Mouse (Mus musculus): Measurements from ENCODE around the gene Ccdc137.

The Ccdc137 gene

DNA sequence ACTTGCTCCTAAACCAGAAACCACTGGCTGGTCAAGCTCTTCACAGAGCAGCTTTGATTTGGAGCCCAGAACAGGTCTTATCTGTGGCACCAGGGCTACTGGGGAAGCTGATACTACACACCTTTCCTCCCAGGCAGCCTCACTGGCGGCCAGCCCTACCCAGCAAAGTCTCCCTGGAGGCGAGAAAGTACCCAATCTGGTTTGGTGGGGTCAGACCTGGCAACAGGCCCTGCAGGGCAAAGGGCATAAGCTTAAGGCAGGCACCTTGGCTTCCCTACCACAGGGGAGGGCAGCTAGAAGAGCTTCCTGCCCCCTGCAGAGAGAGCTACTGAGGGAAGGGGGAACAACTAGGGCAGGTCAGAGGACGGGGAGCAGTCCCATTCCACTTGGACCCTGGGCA lies 42.4 kb downstream of the Ccdc137 start:
- DNase-seq (ENCODE audit: low spot score), result no peak

DNA sequence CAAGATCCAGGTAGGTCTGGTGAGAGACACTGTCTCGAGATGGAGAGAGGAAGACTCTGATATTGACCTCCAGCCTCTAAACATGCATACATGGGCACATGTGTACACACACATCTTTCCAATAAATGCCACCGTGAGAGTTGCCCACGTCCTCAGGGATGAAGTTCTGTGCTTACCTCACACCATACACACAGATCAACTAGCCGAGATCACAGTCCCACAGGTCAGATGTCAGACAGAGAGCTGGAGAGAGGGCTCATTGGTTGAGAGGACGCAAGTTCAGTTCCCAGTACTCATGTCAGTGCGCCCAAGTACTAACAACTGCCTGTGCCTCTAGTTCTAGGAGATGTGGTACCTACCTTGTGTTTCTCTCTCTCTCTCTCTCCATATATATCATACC lies 43.1 kb downstream of the Ccdc137 start:
- DNase-seq (ENCODE audit: low spot score), result no peak

DNA sequence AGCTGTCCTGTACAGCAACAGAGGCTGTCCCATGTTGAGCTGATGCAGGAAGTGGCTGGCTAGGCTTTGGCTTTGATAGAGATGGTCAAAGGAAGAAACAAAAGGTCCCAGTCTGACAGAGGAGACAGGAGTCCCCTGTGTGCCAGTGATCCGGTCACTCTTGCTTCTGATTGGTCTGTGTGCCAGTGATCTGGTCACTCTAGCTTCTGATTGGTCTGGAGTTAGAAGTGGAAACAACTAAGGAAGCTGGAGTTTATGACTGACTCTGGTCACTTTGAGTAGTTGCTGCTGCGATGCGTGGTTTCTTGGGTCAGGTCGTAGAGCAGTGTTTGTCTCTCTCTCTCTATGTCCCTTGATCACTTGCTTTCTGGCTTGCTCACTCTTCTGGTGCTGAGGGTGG lies 43.8 kb downstream of the Ccdc137 start:
- no peak for DNase-seq (ENCODE audit: low spot score)

GRCm38 (mm10) chr11:120505661-120506060 lies 47.7 kb downstream of the Ccdc137 start:
- no peak for DNase-seq (ENCODE audit: low spot score)

GRCm38 (mm10) chr11:120506899-120507298 lies 49.0 kb downstream of the Ccdc137 start:
- DNase-seq (ENCODE audit: low spot score), result peak; percentile 21

GRCm38 (mm10) chr11:120507611-120508289 lies 49.8 kb downstream of the Ccdc137 start:
- DNase-seq (ENCODE audit: low spot score), result no peak

DNA sequence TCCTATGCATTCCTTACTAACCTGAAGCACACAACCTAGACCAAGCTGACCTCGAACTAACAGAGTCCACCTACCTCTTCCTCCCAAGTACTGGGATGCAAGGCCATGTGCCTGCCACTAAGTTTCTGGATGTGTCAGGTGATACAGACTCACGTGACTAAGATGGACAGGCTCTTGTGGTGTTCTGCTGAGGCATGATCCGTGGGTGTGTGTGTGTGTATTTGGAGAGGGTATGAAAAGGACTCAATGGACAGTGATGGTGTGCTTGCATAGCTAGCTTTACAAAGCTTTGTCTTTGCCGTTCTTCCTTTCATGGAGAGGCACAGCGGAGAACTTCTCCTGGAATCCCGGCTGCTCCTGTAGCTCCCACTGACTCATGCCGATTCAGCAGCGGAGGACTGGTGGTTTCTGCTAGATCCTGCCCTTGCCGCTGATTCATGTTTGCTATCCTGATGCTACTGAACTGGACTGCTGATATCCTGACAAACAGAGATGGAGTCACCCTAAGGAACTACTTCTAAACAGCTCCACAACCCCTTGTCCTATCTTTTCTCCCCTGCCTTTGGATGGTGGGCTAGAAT lies 50.5 kb downstream of the Ccdc137 start:
- DNase-seq (ENCODE audit: low spot score), result no peak

DNA sequence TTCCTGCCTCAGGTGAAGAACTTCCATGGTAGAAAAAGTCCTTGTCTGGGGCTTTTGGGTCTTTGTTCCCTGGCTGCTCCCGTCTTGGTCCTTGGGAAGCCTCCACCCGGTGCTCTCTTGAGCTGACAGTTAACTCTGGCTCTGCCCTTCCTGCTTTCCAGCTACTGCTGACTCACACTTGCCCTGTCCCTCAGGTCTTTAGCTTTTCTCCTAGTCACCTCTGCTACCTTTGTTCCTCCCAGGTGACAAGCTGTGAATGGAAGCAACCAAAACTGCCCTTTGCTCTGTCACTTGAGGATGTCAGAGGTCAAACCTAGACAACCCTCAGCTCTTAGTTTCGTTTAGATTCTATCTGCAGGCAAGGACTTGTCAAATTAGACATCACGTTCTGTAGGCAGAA lies 52.0 kb downstream of the Ccdc137 start:
- DNase-seq (ENCODE audit: low spot score), result no peak

DNA sequence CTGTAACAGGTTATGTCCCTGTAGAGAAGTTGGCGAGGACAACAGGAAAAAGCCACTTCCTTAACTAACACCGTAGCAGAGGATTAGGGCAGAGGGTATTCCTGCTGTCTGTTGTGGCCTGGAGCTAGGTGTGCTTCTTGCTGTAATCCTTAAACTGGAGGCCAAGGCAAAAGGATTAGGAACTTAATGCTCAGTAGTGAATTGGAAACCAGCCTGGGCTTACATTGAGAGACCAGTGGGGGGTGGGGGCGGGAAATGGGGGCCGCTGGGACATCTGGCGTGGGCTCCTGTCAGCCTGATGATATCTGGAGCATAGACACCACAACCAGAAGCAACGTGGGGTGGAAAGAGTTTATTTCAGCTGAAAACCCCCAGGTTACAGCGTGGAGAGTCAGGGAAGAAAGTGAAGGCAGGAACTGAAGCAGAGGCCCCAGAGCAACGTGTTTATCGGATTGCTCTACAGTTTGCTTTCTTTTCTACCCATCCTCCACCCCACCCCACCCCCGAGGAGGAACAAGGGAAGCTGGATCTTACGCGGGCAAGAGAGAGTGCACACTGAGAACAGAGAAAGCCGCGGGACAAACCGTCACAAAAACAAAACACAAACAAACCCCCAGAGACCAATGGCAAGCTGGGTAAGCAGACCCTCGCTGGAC lies 52.6 kb downstream of the Ccdc137 start:
- peak; percentile 37 for DNase-seq (ENCODE audit: low spot score)

DNA sequence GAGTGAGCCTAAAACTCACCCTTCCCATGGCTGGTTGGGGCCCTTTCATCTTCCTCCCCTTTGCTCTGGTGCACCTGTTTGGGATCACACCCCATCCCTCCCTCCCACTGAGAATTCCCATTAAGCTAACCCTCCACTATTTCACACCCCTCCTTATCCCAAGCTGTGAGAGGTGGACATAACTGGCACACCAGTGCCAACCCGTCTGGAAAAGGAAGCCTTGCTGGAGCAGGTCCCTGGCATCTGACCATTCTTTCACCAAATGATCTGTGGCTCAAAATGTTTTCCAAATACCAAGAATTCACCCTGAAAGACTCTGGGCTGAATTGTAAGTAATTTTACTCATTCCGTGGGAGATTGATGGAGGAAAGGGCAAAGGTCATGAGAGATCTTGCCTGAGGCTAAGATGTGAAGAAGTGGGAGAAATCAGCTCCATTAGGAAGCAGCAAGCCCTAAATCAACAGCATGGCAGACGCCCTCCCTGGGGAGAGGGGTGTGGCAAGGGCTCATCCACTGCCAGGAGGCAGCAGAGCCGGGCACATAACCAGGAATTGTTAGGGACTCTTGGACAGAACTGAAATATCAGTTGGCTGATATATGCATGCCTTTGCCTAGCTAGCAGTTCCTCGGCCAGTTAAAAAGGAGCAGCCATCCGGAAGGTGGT lies 55.0 kb downstream of the Ccdc137 start:
- DNase-seq (ENCODE audit: low spot score), result no peak

Data from retina, embryonic 14.5 days (tissue).